Mouse (Mus musculus) myocyte (in vitro differentiated cells): ENCODE data around the gene Trip11.

ENCODE experiments used
- MYOG ChIP-seq, 3 experiments: IDR thresholded peaks; one replicate each; pipeline ENCODE4 v1.6.1; 2011; ENCODE audit warnings: control low read depth in 2 of 3, low read depth in 2 of 3, mild to moderate bottlenecking in 2 of 3; ENCODE audit not compliant: insufficient read length in 2 of 3, control insufficient read depth in 1 of 3, insufficient read depth in 1 of 3
- POLR2A ChIP-seq: IDR thresholded peaks from one replicate; pipeline ENCODE4 v1.6.1; 2011; ENCODE audit warnings: low read depth, mild to moderate bottlenecking, control low read depth, moderate library complexity; ENCODE audit not compliant: insufficient read length

DNA sequence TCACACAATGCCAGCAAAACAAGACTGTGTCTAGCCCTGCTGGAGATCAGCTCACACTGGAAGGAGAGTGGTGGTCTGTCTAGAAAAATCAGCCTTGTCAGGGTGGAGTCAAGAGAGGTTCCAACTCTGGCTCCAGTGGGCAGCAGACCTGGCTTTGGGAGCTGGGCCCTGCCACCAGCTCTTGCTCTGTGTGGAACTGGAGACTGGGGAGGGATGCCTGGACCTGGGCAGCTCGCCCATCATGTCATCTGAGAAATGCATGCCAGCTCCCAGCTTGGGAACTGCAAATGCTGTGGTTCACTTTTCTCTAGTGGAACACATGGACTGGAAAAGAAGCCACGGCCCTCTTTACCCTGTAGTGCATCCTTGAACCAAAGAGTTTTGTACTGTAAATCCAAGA lies 102.6 kb downstream of the Trip11 start:
- no peak for TF ChIP-seq MYOG (IDR thresholded peaks at IDR 0.05; ENCODE audit: control insufficient read depth in 1 of 3, insufficient read depth in 1 of 3, insufficient read length in 2 of 3, low read depth in 2 of 3)
- TF ChIP-seq POLR2A, result no peak
